Mouse (Mus musculus): ENCODE measurements around the gene Tfpi2. TPM values are rescaled to one million over a fixed set of nuclear protein-coding genes. Genes with fewer than 3 reads are reported as not detected.
A peak's percentile ranks its signal among the peaks of the same experiment; 100 is the strongest.

Tfpi2 gene
- 1 to 10 TPM; 2.6 to 3.0 TPM for total RNA-seq (2021)

GRCm38 (mm10) chr6:3988750-3989149 lies at the start of gene Tfpi2:
Gene Tfpi2, minus strand, starts transcription at chr6:3988919.
- no peak for DNase-seq
- intact Hi-C loops (cut with DNase I), result no loop called here

- no peak for DNase-seq
- intact Hi-C loops (cut with DNase I), result no loop called here
Observed at GRCm38 (mm10) chr6:4030956-4031355, 42.2 kb upstream of the Tfpi2 start.

- intact Hi-C loops (cut with DNase I), result no loop called here
- DNase-seq, result no peak
Observed at GRCm38 (mm10) chr6:4026367-4026766, 37.6 kb upstream of the Tfpi2 start.

GRCm38 (mm10) chr6:4022645-4023044 lies 33.9 kb upstream of the Tfpi2 start:
- no peak for DNase-seq
- intact Hi-C loops (cut with DNase I), result no loop called here

- intact Hi-C loops (cut with DNase I), result loop anchor here (10.0 kb wide), 1 partner anchor 475 kb away; no protein-coding TSS in a partner anchor
- DNase-seq, result peak in 1 of 2 experiments; percentile 35
Observed at GRCm38 (mm10) chr6:4009548-4009947, 20.8 kb upstream of the Tfpi2 start.

- peak in 1 of 2 experiments; percentile 36 for DNase-seq
Observed at GRCm38 (mm10) chr6:4008501-4009040, 19.9 kb upstream of the Tfpi2 start.

GRCm38 (mm10) chr6:4004808-4005207 lies 16.1 kb upstream of the Tfpi2 start:
- intact Hi-C loops (cut with DNase I), result loop anchor here (2.0 to 10.0 kb wide), 3 partner anchors 38 to 480 kb away; partner anchors contain the start of gene Bet1
- no peak for DNase-seq

More at GRCm38 (mm10) chr6:4008501-4009040, 19.9 kb upstream of the Tfpi2 start:
- intact Hi-C loops (cut with DNase I), result loop anchor here (10.0 kb wide), 1 partner anchor 476 kb away; no protein-coding TSS in a partner anchor

GRCm38 (mm10) chr6:4003890-4004306 lies 15.2 kb upstream of the Tfpi2 start, which contains the start of gene Gng11:
Gene Gng11, plus strand, starts transcription at chr6:4003904.
- intact Hi-C loops (cut with DNase I), result loop anchor here (2.0 to 10.0 kb wide), 3 partner anchors 37 to 481 kb away; partner anchors contain the start of gene Bet1
- DNase-seq, result peak; percentile 87 to 89

GRCm38 (mm10) chr6:4003445-4003844 lies 14.7 kb upstream of the Tfpi2 start:
- intact Hi-C loops (cut with DNase I), result loop anchor here (5.0 to 10.0 kb wide), 2 partner anchors 36 to 481 kb away; no protein-coding TSS in a partner anchor
- peak; percentile 33 to 46 for DNase-seq

- intact Hi-C loops (cut with DNase I), result loop anchor here (5.0 to 10.0 kb wide), 2 partner anchors 33 to 484 kb away; no protein-coding TSS in a partner anchor
- DNase-seq, result no peak
Observed at GRCm38 (mm10) chr6:4000716-4001115, 12.0 kb upstream of the Tfpi2 start.

- intact Hi-C loops (cut with DNase I), result no loop called here
- DNase-seq, result no peak
Observed at GRCm38 (mm10) chr6:3999296-3999695, 10.6 kb upstream of the Tfpi2 start.

- DNase-seq, result no peak
- intact Hi-C loops (cut with DNase I), result no loop called here
Observed at GRCm38 (mm10) chr6:3998089-3998488, 9.4 kb upstream of the Tfpi2 start.

- intact Hi-C loops (cut with DNase I), result no loop called here
Observed at GRCm38 (mm10) chr6:3993492-3993891, 4.8 kb upstream of the Tfpi2 start, which contains the start of gene Gngt1. Gene Gngt1, plus strand, starts transcription at chr6:3993792.

GRCm38 (mm10) chr6:3982661-3983284 lies 5.9 kb downstream of the Tfpi2 start:
- intact Hi-C loops (cut with DNase I), result no loop called here
- DNase-seq, result no peak

More at GRCm38 (mm10) chr6:3993492-3993891, 4.8 kb upstream of the Tfpi2 start, which contains the start of gene Gngt1:
- DNase-seq, result no peak

GRCm38 (mm10) chr6:3973679-3974078 lies 15.0 kb downstream of the Tfpi2 start:
- DNase-seq, result no peak
- intact Hi-C loops (cut with DNase I), result no loop called here

- intact Hi-C loops (cut with DNase I), result loop anchor here (5.0 kb wide), 1 partner anchor 34 kb away; the partner anchor contains the start of gene Gng11
- DNase-seq, result peak; percentile 51 to 64
Observed at GRCm38 (mm10) chr6:3967676-3968626, 20.8 kb downstream of the Tfpi2 start.

- intact Hi-C loops (cut with DNase I), result no loop called here
- DNase-seq, result no peak
Observed at GRCm38 (mm10) chr6:3954969-3955368, 33.8 kb downstream of the Tfpi2 start.

- no peak for DNase-seq
- intact Hi-C loops (cut with DNase I), result no loop called here
Observed at GRCm38 (mm10) chr6:3936140-3936714, 52.5 kb downstream of the Tfpi2 start.

GRCm38 (mm10) chr6:3935606-3936005 lies 53.1 kb downstream of the Tfpi2 start:
- intact Hi-C loops (cut with DNase I), result no loop called here
- DNase-seq, result peak in 1 of 2 experiments; percentile 17

GRCm38 (mm10) chr6:3935048-3935447 lies 53.7 kb downstream of the Tfpi2 start:
- intact Hi-C loops (cut with DNase I), result no loop called here
- no peak for DNase-seq

Measured in heart, postnatal 10 days (tissue).